Mouse (Mus musculus) embryonic facial prominence, embryonic 10.5 days (tissue): ENCODE results near the gene Gm48552. TPM values are rescaled to one million over a fixed set of nuclear protein-coding genes. Genes with fewer than 3 reads are reported as not detected.

ENCODE experiments used
- DNase-seq: peaks from one replicate; pipeline ENCODE4 v3.0.0-alpha.2; 2017; ENCODE audit warnings: low spot score
- H3K27ac ChIP-seq: fragments of 300-500 bp; sonication (generic); replicated peaks from 2 replicates; pipeline ENCODE4 v1.5.1; 2016; ENCODE audit warnings: mild to moderate bottlenecking
- H3K27me3 ChIP-seq: fragments of 300-500 bp; sonication (generic); replicated peaks from 2 replicates; pipeline ENCODE4 v1.6.1; 2016; ENCODE audit warnings: low read depth, mild to moderate bottlenecking; ENCODE audit not compliant: poor library complexity, severe bottlenecking
- H3K36me3 ChIP-seq: fragments of 300-500 bp; sonication (generic); replicated peaks from 2 replicates; pipeline ENCODE4 v1.6.1; 2016; ENCODE audit warnings: mild to moderate bottlenecking, moderate library complexity
- H3K4me1 ChIP-seq: fragments of 300-500 bp; sonication (generic); 2 replicates; pipeline ENCODE4 v1.6.1; 2016
- H3K4me3 ChIP-seq: fragments of 300-500 bp; sonication (generic); 2 replicates; pipeline ENCODE4 v1.5.1; 2016; ENCODE audit warnings: mild to moderate bottlenecking, moderate library complexity
- H3K9me3 ChIP-seq: fragments of 300-500 bp; sonication (generic); 2 replicates; pipeline ENCODE4 v1.6.1; 2016; ENCODE audit warnings: mild to moderate bottlenecking
- WGBS: fragments of 180-500 bp; shearing (Covaris S2); methylation state at CpG from one replicate; pipeline ENCODE4 v1.1.7; 2016; 5-methylcytosine and 5-hydroxymethylcytosine counted together
- polyA plus RNA-seq: library from polyadenylated mRNA; unstranded; fragments of >200 nt; fragmentation: Nextera tagmentation; extraction: Ambion mirVana; gene quantifications from 2 replicates; pipeline ENCODE4 v1.2.1, GENCODE M21; 2016

Gene Gm48552
- polyA plus RNA-seq, 1 experiment from 2014 or later = 3.1 TPM

- peak; percentile 85 for DNase-seq
- peak overlapping the region; percentile 90 for H3K27ac ChIP-seq
- H3K36me3 ChIP-seq = 0 out of 2 replicates have a peak, but pooled peaks cover 6% of the 10 kb centered on the region
- H3K27me3 ChIP-seq = peaks cover 18% of the 10 kb centered on the region
- peaks cover 95% of the 10 kb centered on the region for H3K4me1 ChIP-seq
- no peaks in the 10 kb centered on the region for H3K9me3 ChIP-seq
- WGBS = 28% methylated on average over 26 of the region's 26 CpGs
- H3K4me3 ChIP-seq = peak overlapping the region; percentile 44
Observed at GRCm38 (mm10) chr10:81413310-81414261, 24.8 kb downstream of the Gm48552 start.

DNA sequence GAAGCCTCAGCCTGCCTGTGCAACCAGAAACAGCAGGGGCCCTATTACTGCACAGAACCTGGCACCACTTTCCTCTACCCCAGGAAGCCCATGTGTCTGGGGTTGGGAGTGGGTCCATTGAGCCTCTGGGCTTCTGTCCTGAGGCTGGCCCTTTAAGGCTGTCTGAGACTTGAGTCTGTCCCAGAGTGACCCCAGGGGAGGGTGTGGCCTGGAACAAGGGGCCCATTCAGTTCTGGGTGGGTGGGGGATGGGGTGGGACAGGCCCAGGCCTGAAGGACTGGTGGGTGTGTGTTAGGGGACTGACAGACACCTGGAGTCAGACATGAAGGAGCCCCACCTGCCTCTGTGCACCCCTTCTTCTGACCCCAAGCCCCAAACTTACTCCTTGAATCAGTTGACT, 25.9 kb downstream of the Gm48552 start:
- Histone ChIP-seq H3K9me3 (no peaks in the 10 kb centered on the region), H3K27me3 (peaks cover 26% of the 10 kb centered on the region), H3K36me3 (peaks cover 11% of the 10 kb centered on the region; the same call in 1 of the 2 replicates), H3K4me3 (peak overlapping the region; percentile 44), H3K27ac (peak overlapping the region; percentile 90), H3K4me1 (peaks cover 94% of the 10 kb centered on the region)
- peak; percentile 73 for DNase-seq

DNA sequence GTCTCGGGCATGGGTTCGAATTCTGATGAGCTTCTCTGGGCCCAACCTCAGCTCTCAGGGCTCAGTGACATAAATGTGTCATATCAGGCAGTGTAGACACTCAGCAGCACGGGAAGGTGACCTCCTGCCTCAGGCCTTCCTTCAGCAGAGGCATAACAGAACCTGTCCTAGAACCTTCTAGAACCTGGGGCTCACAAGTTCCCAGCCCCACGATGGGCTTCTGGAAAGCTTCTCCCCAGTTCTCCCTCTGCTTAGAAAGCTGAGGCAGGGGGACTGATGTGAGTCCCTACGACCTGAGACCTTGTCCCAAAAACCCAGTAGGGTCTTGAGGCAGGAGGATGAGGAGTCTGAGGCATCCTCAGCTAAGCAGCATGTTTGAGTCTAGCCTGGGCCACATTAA, 26.3 kb downstream of the Gm48552 start:
- WGBS = 83% methylated on average over 5 of the region's 5 CpGs
- Histone ChIP-seq H3K27ac (peak overlapping the region; percentile 90), H3K9me3 (no peaks in the 10 kb centered on the region), H3K27me3 (peaks cover 30% of the 10 kb centered on the region), H3K36me3 (peaks cover 11% of the 10 kb centered on the region; the same call in 1 of the 2 replicates), H3K4me1 (peaks cover 94% of the 10 kb centered on the region), H3K4me3 (peak overlapping the region; percentile 44)
- DNase-seq = no peak

GRCm38 (mm10) chr10:81415549-81416310, 26.9 kb downstream of the Gm48552 start:
- WGBS = 60% methylated on average over 17 of the region's 17 CpGs
- no peaks in the 10 kb centered on the region for H3K9me3 ChIP-seq
- DNase-seq = peak; percentile 15
- 0 out of 2 replicates have a peak overlapping the region, but pooled peaks have one; percentile 60 for H3K4me3 ChIP-seq
- peak overlapping the region; percentile 90 for H3K27ac ChIP-seq
- peaks cover 11% of the 10 kb centered on the region; the same call in 1 of the 2 replicates for H3K36me3 ChIP-seq
- peaks cover 36% of the 10 kb centered on the region for H3K27me3 ChIP-seq
- peaks cover 90% of the 10 kb centered on the region for H3K4me1 ChIP-seq

DNA sequence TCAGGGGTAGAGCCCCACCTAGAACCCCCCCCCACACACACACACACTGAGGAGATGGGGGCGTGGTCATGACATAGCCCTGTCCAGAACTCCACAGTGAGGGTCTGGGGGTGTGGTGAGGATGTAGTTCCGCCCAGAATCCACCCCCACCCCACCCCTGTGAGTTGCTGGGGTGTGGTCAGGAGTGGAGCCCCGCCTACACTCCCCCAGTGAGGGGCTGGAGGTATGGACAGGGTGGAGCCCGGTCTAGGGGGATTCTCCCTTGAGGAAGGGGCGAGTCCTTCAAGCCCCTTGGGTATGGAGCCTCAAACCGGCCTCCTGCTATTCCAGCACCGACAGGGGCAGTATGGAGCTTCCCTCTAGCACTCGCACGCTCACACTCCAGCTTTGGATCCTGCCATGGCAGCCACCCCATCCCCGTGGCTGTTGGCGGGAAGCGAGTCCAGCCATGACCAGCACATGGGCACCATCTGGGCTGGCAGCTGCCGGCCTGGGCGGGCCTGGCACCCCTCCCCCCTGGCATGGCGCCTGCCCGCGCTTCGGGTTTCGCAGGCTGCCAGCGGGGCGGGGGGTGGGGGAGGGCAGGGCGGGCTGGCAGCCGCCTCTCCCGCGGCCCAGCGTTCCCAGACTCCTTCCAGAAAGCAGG, 27.9 kb downstream of the Gm48552 start:
- Histone ChIP-seq H3K4me3 (peak overlapping the region; percentile 60), H3K9me3 (no peaks in the 10 kb centered on the region), H3K4me1 (peaks cover 88% of the 10 kb centered on the region), H3K27me3 (peaks cover 46% of the 10 kb centered on the region), H3K36me3 (peaks cover 9% of the 10 kb centered on the region; the same call in 1 of the 2 replicates), H3K27ac (peak overlapping the region; percentile 90)
- peak; percentile 88 for DNase-seq
- WGBS = 0% methylated on average over 26 of the region's 26 CpGs

- Histone ChIP-seq H3K36me3 (peaks cover 4% of the 10 kb centered on the region; the same call in 1 of the 2 replicates), H3K9me3 (no peaks in the 10 kb centered on the region), H3K27me3 (peaks cover 54% of the 10 kb centered on the region), H3K4me3 (peak overlapping the region; percentile 60), H3K27ac (peak overlapping the region; percentile 90), H3K4me1 (peaks cover 80% of the 10 kb centered on the region)
- no peak for DNase-seq
- 38% methylated on average over 12 of the region's 12 CpGs for WGBS
Observed at GRCm38 (mm10) chr10:81417227-81418215, 28.7 kb downstream of the Gm48552 start.

GRCm38 (mm10) chr10:81418216-81419070, 29.6 kb downstream of the Gm48552 start:
- no peak for DNase-seq
- 40% methylated on average over 11 of the region's 11 CpGs for WGBS

GRCm38 (mm10) chr10:81419111-81419928, 30.5 kb downstream of the Gm48552 start:
- H3K27me3 ChIP-seq = peaks cover 70% of the 10 kb centered on the region
- H3K27ac ChIP-seq = peak overlapping the region; percentile 57; the same call in 1 of the 2 replicates
- peak; percentile 7 for DNase-seq
- peak overlapping the region; percentile 14; the same call in 1 of the 2 replicates for H3K4me3 ChIP-seq
- peaks cover 66% of the 10 kb centered on the region for H3K4me1 ChIP-seq
- 92% methylated on average over 10 of the region's 10 CpGs for WGBS
- no peaks in the 10 kb centered on the region for H3K9me3 ChIP-seq
- H3K36me3 ChIP-seq = peaks cover 4% of the 10 kb centered on the region; the same call in 1 of the 2 replicates

More at GRCm38 (mm10) chr10:81418216-81419070, 29.6 kb downstream of the Gm48552 start:
- peak overlapping the region; percentile 57; the same call in 1 of the 2 replicates for H3K27ac ChIP-seq
- H3K9me3 ChIP-seq = no peaks in the 10 kb centered on the region
- peaks cover 61% of the 10 kb centered on the region for H3K27me3 ChIP-seq
- peaks cover 70% of the 10 kb centered on the region for H3K4me1 ChIP-seq
- peaks cover 4% of the 10 kb centered on the region; the same call in 1 of the 2 replicates for H3K36me3 ChIP-seq
- peak overlapping the region; percentile 14; the same call in 1 of the 2 replicates for H3K4me3 ChIP-seq

GRCm38 (mm10) chr10:81420191-81420767, 31.5 kb downstream of the Gm48552 start:
- peaks cover 80% of the 10 kb centered on the region for H3K27me3 ChIP-seq
- peak; percentile 8 for DNase-seq
- 0 out of 2 replicates have a peak overlapping the region, but pooled peaks have one; percentile 16 for H3K4me3 ChIP-seq
- H3K36me3 ChIP-seq = peaks cover 4% of the 10 kb centered on the region; the same call in 1 of the 2 replicates
- H3K4me1 ChIP-seq = peaks cover 66% of the 10 kb centered on the region
- 86% methylated on average over 40 of the region's 40 CpGs for WGBS
- no peaks in the 10 kb centered on the region for H3K9me3 ChIP-seq
- no peak overlapping the region for H3K27ac ChIP-seq
